Mouse (Mus musculus): ENCODE measurements around the gene Rab1b. TPM values are rescaled to one million over a fixed set of nuclear protein-coding genes. Genes with fewer than 3 reads are reported as not detected.

Rab1b gene
- 100 to 1,000 TPM; 192 to 232 TPM for polyA plus RNA-seq (2012; fragmentation: generic; extraction: Trizol)

GRCm38 (mm10) chr19:5106731-5107191, at the start of gene Rab1b:
Gene Rab1b, minus strand, starts transcription at chr19:5107072.

GRCm38 (mm10) chr19:5118384-5118698, 11.5 kb upstream of the Rab1b start, which contains the start of gene Klc2:
Gene Klc2, minus strand, starts transcription at chr19:5118560.

GRCm38 (mm10) chr19:5098363-5099143, 8.3 kb downstream of the Rab1b start, which contains the start of gene Cnih2:
Gene Cnih2, minus strand, starts transcription at chr19:5098521.

GRCm38 (mm10) chr19:5087884-5088728, 18.8 kb downstream of the Rab1b start, which contains the start of gene Yif1a:
Gene Yif1a, plus strand, starts transcription at chr19:5088538.

GRCm38 (mm10) chr19:5085145-5085863, 21.6 kb downstream of the Rab1b start, which contains the start of gene Tmem151a:
Gene Tmem151a, minus strand, starts transcription at chr19:5085531.

GRCm38 (mm10) chr19:5067867-5068569, 38.9 kb downstream of the Rab1b start, which contains the start of gene Cd248:
Gene Cd248, plus strand, starts transcription at chr19:5068078.

GRCm38 (mm10) chr19:5050047-5050905, 56.6 kb downstream of the Rab1b start, which contains the start of gene Rin1:
Gene Rin1, plus strand, starts transcription at chr19:5050481.

Other genes with a start within 250 kb of the Rab1b start
- 1 to 10 TPM; 2.6 to 6.1 TPM for gene Actn3, start 229.2 kb downstream of the Rab1b start, polyA plus RNA-seq (2012; fragmentation: generic; extraction: Trizol)
- 10 to 100 TPM in 1 of 2 experiments, 1 to 10 TPM in 1; 2.9 to 13.9 TPM for gene Zdhhc24, start 228.4 kb downstream of the Rab1b start, polyA plus RNA-seq (2012; fragmentation: generic; extraction: Trizol)
- gene Bbs1, start 200.4 kb downstream of the Rab1b start, polyA plus RNA-seq (2012; fragmentation: generic; extraction: Trizol) = 1 to 10 TPM; 1.3 to 5.5 TPM
- 10 to 100 TPM; 78.5 to 79.8 TPM for gene Dpp3, start 178.8 kb downstream of the Rab1b start, polyA plus RNA-seq (2012; fragmentation: generic; extraction: Trizol)
- gene Peli3, start 163.9 kb downstream of the Rab1b start, polyA plus RNA-seq (2012; fragmentation: generic; extraction: Trizol) = 1 to 10 TPM; 3.2 to 4.7 TPM
- 100 to 1,000 TPM in 1 of 2 experiments, 10 to 100 TPM in 1; 75.2 to 151 TPM for gene Mrpl11, start 144.9 kb downstream of the Rab1b start, polyA plus RNA-seq (2012; fragmentation: generic; extraction: Trizol)
- gene Npas4, start 116.8 kb downstream of the Rab1b start, polyA plus RNA-seq (2012; fragmentation: generic; extraction: Trizol) = under 1 TPM; 0.01 to 0.11 TPM
- gene Slc29a2, start 83.2 kb downstream of the Rab1b start, polyA plus RNA-seq (2012; fragmentation: generic; extraction: Trizol) = 1 to 10 TPM; 1.3 to 1.5 TPM
- gene B4gat1, start 68.2 kb downstream of the Rab1b start, polyA plus RNA-seq (2012; fragmentation: generic; extraction: Trizol) = 10 to 100 TPM; 18.7 to 79.2 TPM
- gene AC124502.3, start 68.2 kb downstream of the Rab1b start, polyA plus RNA-seq (2012; fragmentation: generic; extraction: Trizol) = 1 to 10 TPM in 1 of 2 experiments, under 1 TPM in 1; 0.95 to 3.4 TPM
- gene Brms1, start 65.7 kb downstream of the Rab1b start, polyA plus RNA-seq (2012; fragmentation: generic; extraction: Trizol) = 10 to 100 TPM; 43.2 to 81.1 TPM
- 10 to 100 TPM; 14.9 to 21.8 TPM for gene Rin1, start 56.6 kb downstream of the Rab1b start, polyA plus RNA-seq (2012; fragmentation: generic; extraction: Trizol)
- 100 to 1,000 TPM; 106 to 492 TPM for gene Cd248, start 39.0 kb downstream of the Rab1b start, polyA plus RNA-seq (2012; fragmentation: generic; extraction: Trizol)
- gene Tmem151a, start 21.5 kb downstream of the Rab1b start, polyA plus RNA-seq (2012; fragmentation: generic; extraction: Trizol) = 1 to 10 TPM; 3.1 to 4.6 TPM
- gene Yif1a, start 18.5 kb downstream of the Rab1b start, polyA plus RNA-seq (2012; fragmentation: generic; extraction: Trizol) = 100 to 1,000 TPM; 137 to 166 TPM
- gene Cnih2, start 8.6 kb downstream of the Rab1b start, polyA plus RNA-seq (2012; fragmentation: generic; extraction: Trizol) = 10 to 100 TPM in 1 of 2 experiments, 1 to 10 TPM in 1; 2.5 to 10.3 TPM
- 10 to 100 TPM; 16.7 to 20.6 TPM for gene Klc2, start 11.5 kb upstream of the Rab1b start, polyA plus RNA-seq (2012; fragmentation: generic; extraction: Trizol)
- gene Pacs1, start 166.0 kb upstream of the Rab1b start, polyA plus RNA-seq (2012; fragmentation: generic; extraction: Trizol) = 10 to 100 TPM in 1 of 2 experiments, 1 to 10 TPM in 1; 7.7 to 24.1 TPM
- gene Sf3b2, start 188.4 kb upstream of the Rab1b start, polyA plus RNA-seq (2012; fragmentation: generic; extraction: Trizol) = 100 to 1,000 TPM; 155 to 206 TPM
- under 1 TPM; 0.01 to 0.04 TPM for gene Gal3st3, start 191.3 kb upstream of the Rab1b start, polyA plus RNA-seq (2012; fragmentation: generic; extraction: Trizol)
- under 1 TPM in 1 of 2 experiments, not detected in 1; 0.01 TPM for gene Catsper1, start 228.7 kb upstream of the Rab1b start, polyA plus RNA-seq (2012; fragmentation: generic; extraction: Trizol)
- gene Cst6, start 242.5 kb upstream of the Rab1b start, polyA plus RNA-seq (2012; fragmentation: generic; extraction: Trizol) = 10 to 100 TPM; 13.3 to 17.5 TPM

Data from C3H10T1/2 (cell line).